Mouse (Mus musculus) megakaryocyte, embryonic 14.5 days (primary cell): ENCODE data around the gene Hrc.

Experiments used
- FLI1 ChIP-seq: IDR thresholded peaks from 2 replicates; pipeline ENCODE4 v1.6.1; 2012; ENCODE audit warnings: low read length, inconsistent platforms, mixed read lengths
- GATA1 ChIP-seq: IDR thresholded peaks from 3 replicates; pipeline ENCODE4 v1.6.1; 2012; ENCODE audit warnings: mixed read lengths, low read length, inconsistent platforms, borderline replicate concordance

DNA sequence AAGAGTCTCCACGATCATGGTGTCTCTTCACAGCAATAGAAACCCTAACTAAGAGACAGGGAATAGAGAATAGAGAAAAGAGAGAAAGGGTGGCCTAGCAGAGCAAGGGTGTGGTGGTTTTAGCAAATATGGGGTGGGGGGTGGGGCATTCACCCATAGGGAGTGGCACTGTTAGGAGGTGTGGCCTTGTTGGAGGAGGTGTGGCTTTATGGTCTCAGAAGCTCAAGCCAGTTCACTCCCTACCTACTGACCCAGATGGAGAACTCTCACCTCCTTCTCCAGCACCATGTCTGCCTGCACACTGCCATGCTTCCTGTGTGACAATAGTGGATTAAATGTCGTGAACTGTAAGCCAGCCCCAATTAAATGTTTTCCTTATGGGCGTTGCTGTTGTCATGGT is 37.5 kb upstream of the Hrc start:
- TF ChIP-seq FLI1: no peak
- no peak for TF ChIP-seq GATA1
